Mouse (Mus musculus): Measurements from ENCODE around the gene Gm20738. TPM values are rescaled to one million over a fixed set of nuclear protein-coding genes. Genes with fewer than 3 reads are reported as not detected.
"Not testable (repeated sequence)": the region's sequence is repeated elsewhere in the genome, so short reads cannot be mapped to it uniquely, and the experiment has no call there.

The Gm20738 gene
- not detected for total RNA-seq (2021)
- long read RNA-seq, experiment 1 = 0 reads
- long read RNA-seq, experiment 2 = 0 reads

GRCm38 (mm10) chrY:37957511-37957910 is at the start of gene Gm20738:
Gene Gm20738 (plus strand): TSS chrY:37957811.
- H3K4me3 ChIP-seq; H3K27ac ChIP-seq; DNase-seq (ENCODE audit: extremely low spot score in 1 of 2, low spot score in 2 of 2); intact Hi-C loops (cut with DNase I): not testable (repeated sequence)

Measured in left cerebral cortex, adult 2 months (tissue).